Mouse (Mus musculus): ENCODE data around the gene Hoxc13.

- TF ChIP-seq CTCF (IDR thresholded peaks at IDR 0.05; ENCODE audit: insufficient read depth, low read depth, low read length): no peak
- TF ChIP-seq POLR2A (IDR thresholded peaks at IDR 0.05; ENCODE audit: insufficient read depth, low read depth, low read length): no peak
Measured at GRCm38 (mm10) chr15:102934897-102935296, 14.0 kb downstream of the Hoxc13 start.
